Comparison of ENCODE assay signal across 8 mouse cellular contexts in genomic region chr12:79925704-79926588, GRCm38 (mm10).
A peak's percentile ranks its signal among the peaks of the same experiment; 100 is the strongest.
DNase-seq lines count a peak whose midpoint lies in the region.

No protein-coding gene starts in this region.

- peak overlapping the region; percentile 35 for H3K4me3 ChIP-seq in embryonic facial prominence, embryonic 10.5 days

- intact Hi-C loops in heart, postnatal 10 days (cut with DNase I): loop anchor here (2.0 to 5.0 kb wide), 2 partner anchors 15 to 186 kb away; partner anchors contain the start of gene Zfp36l1

- peak; percentile 67 for DNase-seq in layer of hippocampus, adult 11-12 months (ENCODE audit: low spot score)
- DNase-seq in layer of hippocampus, adult 9-10 months (ENCODE audit: low spot score): no peak
- peak; percentile 40 for DNase-seq in embryonic facial prominence, embryonic 10.5 days (ENCODE audit: low spot score)
- DNase-seq in heart, postnatal 10 days: peak; percentile 81 to 84
- peak; percentile 17 to 62 for DNase-seq in layer of hippocampus, adult 18-20 months (ENCODE audit: low spot score in 2 of 2)
- peak; percentile 78 to 84 for DNase-seq in lung, postnatal 4 days
- no peak for DNase-seq in thymus, postnatal 36 days
- DNase-seq in cerebellum, postnatal 36 days: no peak

- no peaks in the 10 kb centered on the region for H3K9me3 ChIP-seq in embryonic facial prominence, embryonic 10.5 days

- H3K27ac ChIP-seq in embryonic facial prominence, embryonic 10.5 days (replicated peaks): peak overlapping the region; percentile 92

- 22% methylated on average over 6 of the region's 6 CpGs for WGBS in embryonic facial prominence, embryonic 10.5 days

- peaks cover 93% of the 10 kb centered on the region for H3K4me1 ChIP-seq in embryonic facial prominence, embryonic 10.5 days

- H3K36me3 ChIP-seq in embryonic facial prominence, embryonic 10.5 days (replicated peaks): no peaks in the 10 kb centered on the region

- no peaks in the 10 kb centered on the region for H3K27me3 ChIP-seq in embryonic facial prominence, embryonic 10.5 days (replicated peaks; ENCODE audit: low read depth, poor library complexity, severe bottlenecking)

Comparison
In these comparisons a context has a peak if more than half of its experiments do, and no peak if none do; other contexts are left out.
1. DNase-seq: peak in layer of hippocampus, adult 11-12 months (single experiment), embryonic facial prominence, embryonic 10.5 days (single experiment), heart, postnatal 10 days (2 of 2), layer of hippocampus, adult 18-20 months (2 of 2) and lung, postnatal 4 days (2 of 2); none in layer of hippocampus, adult 9-10 months (single experiment), thymus, postnatal 36 days (0 of 2) and cerebellum, postnatal 36 days (0 of 2).